Mouse (Mus musculus) small intestine, adult 2 months (tissue): ENCODE results near the gene Cd300a. TPM values are rescaled to one million over a fixed set of nuclear protein-coding genes. Genes with fewer than 3 reads are reported as not detected.

Source experiments
- H3K27ac ChIP-seq: fragments of 200-500 bp; 2 replicates; pipeline ENCODE4 v1.5.1; 2012; ENCODE audit warnings: low read depth, low read length, control low read depth, inconsistent platforms; ENCODE audit not compliant: insufficient read depth
- H3K27me3 ChIP-seq: fragments of 200-500 bp; 2 replicates; pipeline ENCODE4 v1.6.1; 2012; ENCODE audit warnings: mild to moderate bottlenecking, moderate library complexity, low read length, inconsistent platforms; ENCODE audit not compliant: control insufficient read depth, insufficient read depth
- H3K36me3 ChIP-seq: fragments of 200-500 bp; 2 replicates; pipeline ENCODE4 v1.6.1; 2012; ENCODE audit warnings: mild to moderate bottlenecking, low read length, control low read depth, inconsistent platforms; ENCODE audit not compliant: control insufficient read depth, insufficient read depth
- H3K4me1 ChIP-seq: fragments of 200-500 bp; 2 replicates; pipeline ENCODE4 v1.6.1; 2012; ENCODE audit warnings: low read length, inconsistent platforms, mixed read lengths; ENCODE audit not compliant: control insufficient read depth, insufficient read depth, insufficient read length
- H3K4me3 ChIP-seq: fragments of 200-500 bp; 2 replicates; pipeline ENCODE4 v1.5.1; 2012; ENCODE audit warnings: low read depth, mild to moderate bottlenecking, control low read depth, inconsistent platforms, low read length, moderate library complexity
- CTCF ChIP-seq: fragments of 200-500 bp; IDR thresholded peaks from 2 replicates; pipeline ENCODE4 v1.5.1; 2012; ENCODE audit warnings: low read depth, mild to moderate bottlenecking, control low read depth, inconsistent platforms, low read length, moderate library complexity, mixed read lengths; ENCODE audit not compliant: insufficient replicate concordance, insufficient read length; ENCODE audit errors: extremely low read depth
- POLR2A ChIP-seq: fragments of 200-500 bp; IDR thresholded peaks from 2 replicates; pipeline ENCODE4 v1.6.1; 2012; ENCODE audit warnings: low read depth, mild to moderate bottlenecking, control low read depth, inconsistent platforms, low read length, moderate library complexity
- WGBS: fragments of 180-500 bp; shearing (Covaris S2); methylation state at CpG from one replicate; pipeline ENCODE4 v1.1.7; 2018; 5-methylcytosine and 5-hydroxymethylcytosine counted together
- polyA plus RNA-seq: library from polyadenylated mRNA; depleted of rRNA; stranded (reverse); fragments of >200 nt; gene quantifications from 2 replicates; pipeline ENCODE4 v1.2.3, GENCODE M21; 2012; rRNA removed

Cd300a gene
- polyA plus RNA-seq: 0.76 and 0.91 TPM in 2 replicates

GRCm38 (mm10) chr11:114889991-114890518 lies at the start of gene Cd300a:
Cd300a (plus strand) TSS chr11:114890041.
- Histone ChIP-seq H3K4me1 (no peaks in the 10 kb centered on the region), H3K27ac (0 out of 2 replicates have a peak within 1 kb of the TSS, but pooled peaks have one; percentile 26), H3K36me3 (no peaks in the 10 kb centered on the region), H3K4me3 (peak within 1 kb of the TSS; percentile 45), H3K27me3 (no peaks in the 10 kb centered on the region; the same call in 1 of the 2 replicates)
- no peak for TF ChIP-seq POLR2A
- WGBS: 73% methylated on average over 18 of the region's 18 CpGs

GRCm38 (mm10) chr11:114843818-114844463 lies 45.9 kb upstream of the Cd300a start:
- 35% methylated on average over 8 of the region's 8 CpGs for whole genome bisulfite sequencing
- Histone ChIP-seq H3K4me3 (no peak overlapping the region), H3K4me1 (no peaks in the 10 kb centered on the region), H3K27ac (no peak overlapping the region), H3K36me3 (no peaks in the 10 kb centered on the region), H3K27me3 (0 out of 2 replicates have a peak, but pooled peaks cover 2% of the 10 kb centered on the region)
- no peak for TF ChIP-seq CTCF
- TF ChIP-seq POLR2A: no peak

- H3K27me3 ChIP-seq: 0 out of 2 replicates have a peak, but pooled peaks cover 2% of the 10 kb centered on the region
- no peak overlapping the region for H3K27ac ChIP-seq
- H3K4me1 ChIP-seq: no peaks in the 10 kb centered on the region
- TF ChIP-seq POLR2A (no peak), CTCF (no peak)
- 50% methylated on average over 7 of the region's 7 CpGs for WGBS
- H3K4me3 ChIP-seq: no peak overlapping the region
- H3K36me3 ChIP-seq: no peaks in the 10 kb centered on the region
These were observed 45.2 kb upstream of the Cd300a start for GRCm38 (mm10) chr11:114844464-114845220.

- Histone ChIP-seq H3K27ac (no peak overlapping the region), H3K36me3 (no peaks in the 10 kb centered on the region), H3K4me1 (no peaks in the 10 kb centered on the region), H3K4me3 (no peak overlapping the region), H3K27me3 (peaks cover 10% of the 10 kb centered on the region)
- WGBS: 84% methylated on average over 4 of the region's 4 CpGs
- TF ChIP-seq POLR2A: no peak
- no peak for TF ChIP-seq CTCF
These were observed 43.5 kb upstream of the Cd300a start for GRCm38 (mm10) chr11:114846336-114846735.

GRCm38 (mm10) chr11:114847008-114847407 lies 42.8 kb upstream of the Cd300a start:
- H3K27ac ChIP-seq: no peak overlapping the region
- no peak for TF ChIP-seq CTCF
- no peak for TF ChIP-seq POLR2A
- 92% methylated on average over 5 of the region's 5 CpGs for WGBS

GRCm38 (mm10) chr11:114849572-114849971 lies 40.3 kb upstream of the Cd300a start:
- no peak for TF ChIP-seq CTCF
- TF ChIP-seq POLR2A: no peak
- Histone ChIP-seq H3K36me3 (no peaks in the 10 kb centered on the region), H3K4me1 (peaks cover 2% of the 10 kb centered on the region; the same call in 1 of the 2 replicates), H3K27me3 (peaks cover 16% of the 10 kb centered on the region), H3K27ac (no peak overlapping the region), H3K4me3 (no peak overlapping the region)
- 54% methylated on average over 2 of the region's 2 CpGs for whole genome bisulfite sequencing

More at GRCm38 (mm10) chr11:114847008-114847407, 42.8 kb upstream of the Cd300a start:
- peaks cover 12% of the 10 kb centered on the region for H3K27me3 ChIP-seq
- H3K36me3 ChIP-seq: no peaks in the 10 kb centered on the region
- peaks cover 2% of the 10 kb centered on the region; the same call in 1 of the 2 replicates for H3K4me1 ChIP-seq
- H3K4me3 ChIP-seq: no peak overlapping the region

- 29% methylated on average over 5 of the region's 5 CpGs for WGBS
- no peak overlapping the region for H3K27ac ChIP-seq
- peaks cover 2% of the 10 kb centered on the region; the same call in 1 of the 2 replicates for H3K4me1 ChIP-seq
- no peak overlapping the region for H3K4me3 ChIP-seq
- TF ChIP-seq POLR2A: no peak
- TF ChIP-seq CTCF: no peak
- peaks cover 16% of the 10 kb centered on the region for H3K27me3 ChIP-seq
- no peaks in the 10 kb centered on the region for H3K36me3 ChIP-seq
These were observed 39.8 kb upstream of the Cd300a start for GRCm38 (mm10) chr11:114850066-114850451.
